Mouse (Mus musculus): Measurements from ENCODE around the gene Antxr2. TPM values are rescaled to one million over a fixed set of nuclear protein-coding genes. Genes with fewer than 3 reads are reported as not detected.

Antxr2 gene
- polyA plus RNA-seq, 1 experiment from 2014 or later = 11.3 TPM

- 86% methylated on average over 3 of the region's 3 CpGs for WGBS
- TF ChIP-seq CTCF (IDR thresholded peaks at IDR 0.05; ENCODE audit: low read depth) = no peak
- DNase-seq (ENCODE audit: low spot score) = no peak
Measured at GRCm38 (mm10) chr5:97839271-97839923, 191.4 kb downstream of the Antxr2 start.

DNA sequence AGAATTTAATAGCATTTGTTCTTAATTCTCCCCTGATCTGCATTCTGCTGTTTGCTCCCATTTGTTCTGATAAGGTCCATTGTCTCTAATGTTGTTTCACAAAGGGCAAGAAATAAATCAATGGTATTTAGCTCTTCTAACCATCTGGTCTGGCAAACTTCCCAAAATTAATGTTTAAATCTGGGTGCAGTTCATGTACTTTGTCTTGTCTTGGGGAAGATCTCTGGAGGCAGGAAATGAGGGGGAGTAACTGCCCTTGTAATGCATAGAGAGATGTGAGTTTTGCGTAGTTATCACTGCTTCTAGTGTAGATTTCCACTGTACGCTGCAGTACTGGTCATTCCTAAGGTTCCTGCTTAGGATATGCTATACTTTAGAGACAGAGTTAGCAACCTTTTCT lies 193.5 kb downstream of the Antxr2 start:
- 46% methylated on average over 2 of the region's 2 CpGs for WGBS

More at GRCm38 (mm10) chr5:97839271-97839923, 191.4 kb downstream of the Antxr2 start:
- Histone ChIP-seq H3K36me3 (ENCODE audit: insufficient read depth, low read length) (no peaks in the 10 kb centered on the region), H3K4me1 (replicated peaks; ENCODE audit: insufficient read depth, low read length) (no peaks in the 10 kb centered on the region), H3K27me3 (ENCODE audit: insufficient read depth, low read length) (no peaks in the 10 kb centered on the region), H3K27ac (no peak overlapping the region), H3K4me2 (ENCODE audit: low read length) (no peak overlapping the region), H3K9me3 (replicated peaks; ENCODE audit: low read length) (no peaks in the 10 kb centered on the region), H3K4me3 (replicated peaks; ENCODE audit: low read depth, low read length) (no peak overlapping the region), H3K9ac (ENCODE audit: low read depth, low read length) (no peak overlapping the region)
- ATAC-seq (replicated peaks; ENCODE audit: low FRiP score, low read depth) = no peak

GRCm38 (mm10) chr5:97835418-97835817 lies 195.4 kb downstream of the Antxr2 start:
- ATAC-seq (replicated peaks; ENCODE audit: low FRiP score, low read depth) (no peak), DNase-seq (ENCODE audit: low spot score) (no peak)
- Histone ChIP-seq H3K36me3 (ENCODE audit: insufficient read depth, low read length) (no peaks in the 10 kb centered on the region), H3K9me3 (replicated peaks; ENCODE audit: low read length) (no peaks in the 10 kb centered on the region), H3K4me1 (replicated peaks; ENCODE audit: insufficient read depth, low read length) (no peaks in the 10 kb centered on the region), H3K9ac (ENCODE audit: low read depth, low read length) (no peak overlapping the region), H3K4me3 (replicated peaks; ENCODE audit: low read depth, low read length) (no peak overlapping the region), H3K27ac (no peak overlapping the region), H3K27me3 (ENCODE audit: insufficient read depth, low read length) (no peaks in the 10 kb centered on the region), H3K4me2 (ENCODE audit: low read length) (no peak overlapping the region)
- TF ChIP-seq CTCF (IDR thresholded peaks at IDR 0.05; ENCODE audit: low read depth) = no peak
- WGBS = 67% methylated on average over 2 of the region's 2 CpGs

More for the DNA sequence above, 193.5 kb downstream of the Antxr2 start:
- Histone ChIP-seq H3K4me1 (replicated peaks; ENCODE audit: insufficient read depth, low read length) (no peaks in the 10 kb centered on the region), H3K9ac (ENCODE audit: low read depth, low read length) (no peak overlapping the region), H3K9me3 (replicated peaks; ENCODE audit: low read length) (no peaks in the 10 kb centered on the region), H3K27me3 (ENCODE audit: insufficient read depth, low read length) (no peaks in the 10 kb centered on the region), H3K27ac (no peak overlapping the region), H3K36me3 (ENCODE audit: insufficient read depth, low read length) (no peaks in the 10 kb centered on the region), H3K4me2 (ENCODE audit: low read length) (no peak overlapping the region), H3K4me3 (replicated peaks; ENCODE audit: low read depth, low read length) (no peak overlapping the region)
- TF ChIP-seq CTCF (IDR thresholded peaks at IDR 0.05; ENCODE audit: low read depth) = no peak
- no peak for ATAC-seq (replicated peaks; ENCODE audit: low FRiP score, low read depth)
- peak; percentile 66 for DNase-seq (ENCODE audit: low spot score)

- ATAC-seq (replicated peaks; ENCODE audit: low FRiP score, low read depth) (no peak), DNase-seq (ENCODE audit: low spot score) (peak; percentile 21)
Measured at GRCm38 (mm10) chr5:97834770-97835169, 196.1 kb downstream of the Antxr2 start.

More at GRCm38 (mm10) chr5:97834770-97835169, 196.1 kb downstream of the Antxr2 start:
- Histone ChIP-seq H3K27me3 (ENCODE audit: insufficient read depth, low read length) (no peaks in the 10 kb centered on the region), H3K4me1 (replicated peaks; ENCODE audit: insufficient read depth, low read length) (no peaks in the 10 kb centered on the region), H3K4me3 (replicated peaks; ENCODE audit: low read depth, low read length) (no peak overlapping the region), H3K27ac (no peak overlapping the region), H3K36me3 (ENCODE audit: insufficient read depth, low read length) (no peaks in the 10 kb centered on the region), H3K4me2 (ENCODE audit: low read length) (no peak overlapping the region), H3K9me3 (replicated peaks; ENCODE audit: low read length) (no peaks in the 10 kb centered on the region), H3K9ac (ENCODE audit: low read depth, low read length) (no peak overlapping the region)
- no peak for TF ChIP-seq CTCF (IDR thresholded peaks at IDR 0.05; ENCODE audit: low read depth)
- WGBS = 86% methylated on average over 1 of the region's 1 CpGs

Other genes with a start within 250 kb of the Antxr2 start
- gene Prdm8, start 136.2 kb upstream of the Antxr2 start, polyA plus RNA-seq (2015; fragmentation: Nextera tagmentation; extraction: Ambion mirVana) = 0.04 TPM in 1 of 2 replicates, not detected in the other
- gene Fgf5, start 223.1 kb upstream of the Antxr2 start, polyA plus RNA-seq (2015; fragmentation: Nextera tagmentation; extraction: Ambion mirVana) = not detected in 2 replicates

Measured in kidney, postnatal 0 days (tissue).